Mouse (Mus musculus): ENCODE results near the gene Gpr179. TPM values are rescaled to one million over a fixed set of nuclear protein-coding genes. Genes with fewer than 3 reads are reported as not detected.
A peak's percentile ranks its signal among the peaks of the same experiment; 100 is the strongest.
"Not testable (repeated sequence)": the region's sequence is repeated elsewhere in the genome, so short reads cannot be mapped to it uniquely, and the experiment has no call there.

The Gpr179 gene
- total RNA-seq, 2 experiments from 2014 or later, result 0.18 to 0.39 TPM

GRCm38 (mm10) chr11:97331231-97332190 lies 20.4 kb downstream of the Gpr179 start:
- intact Hi-C loops (cut with DNase I), result no loop called here

GRCm38 (mm10) chr11:97330315-97330714 lies 21.6 kb downstream of the Gpr179 start:
- DNase-seq (ENCODE audit: extremely low spot score in 1 of 2, low spot score in 2 of 2), result peak in 1 of 2 experiments; percentile 7
- intact Hi-C loops (cut with DNase I), result no loop called here

More at GRCm38 (mm10) chr11:97331231-97332190, 20.4 kb downstream of the Gpr179 start:
- DNase-seq (ENCODE audit: extremely low spot score in 1 of 2, low spot score in 2 of 2), result peak in 1 of 2 experiments; percentile 13

DNA sequence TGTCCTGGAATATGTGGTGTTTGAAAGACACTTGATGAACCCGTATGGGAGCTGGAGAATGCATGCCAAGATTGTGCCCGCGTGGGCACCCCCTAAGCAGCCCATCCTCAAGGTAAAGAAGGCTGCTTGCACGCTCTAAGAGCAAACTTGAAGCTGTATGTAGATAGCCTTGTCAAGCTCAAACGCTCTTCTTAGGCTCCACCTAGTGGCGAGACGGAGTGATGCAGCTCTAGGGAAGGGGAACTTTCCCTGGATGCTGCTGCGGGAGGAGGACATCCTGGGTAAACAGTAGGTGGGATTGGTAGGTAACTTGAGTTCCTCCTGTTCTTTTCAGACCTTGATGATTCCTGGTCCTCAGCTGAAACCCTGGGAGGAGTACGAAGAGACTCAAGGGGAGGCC lies 23.7 kb downstream of the Gpr179 start:
- intact Hi-C loops (cut with DNase I), result no loop called here
- peak; percentile 38 to 64 for DNase-seq (ENCODE audit: extremely low spot score in 1 of 2, low spot score in 2 of 2)

DNA sequence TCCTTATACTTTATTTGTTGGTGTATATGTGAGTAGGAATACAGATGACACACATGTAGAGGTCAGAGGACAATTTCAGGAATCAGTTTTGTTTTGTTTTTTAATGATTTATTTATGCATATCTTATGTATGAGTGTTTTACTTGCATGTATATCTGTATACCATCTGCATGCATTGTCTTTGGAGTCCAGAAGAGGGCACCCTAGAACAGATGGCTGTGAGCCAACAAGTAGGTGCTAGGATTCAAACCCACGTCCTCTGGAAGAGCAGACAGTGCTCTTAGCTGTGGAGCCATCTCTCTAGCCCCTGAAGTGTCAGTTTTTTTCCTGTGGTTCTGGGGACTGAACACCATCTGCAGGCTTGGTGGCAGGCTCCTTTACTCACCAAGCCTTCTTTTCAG lies 26.7 kb downstream of the Gpr179 start:
- intact Hi-C loops (cut with DNase I), result no loop called here
- DNase-seq (ENCODE audit: extremely low spot score in 1 of 2, low spot score in 2 of 2), result no peak

- DNase-seq (ENCODE audit: extremely low spot score in 1 of 2, low spot score in 2 of 2); intact Hi-C loops (cut with DNase I): not testable (repeated sequence)
Measured at GRCm38 (mm10) chr11:97321894-97322600, 29.8 kb downstream of the Gpr179 start.

DNA sequence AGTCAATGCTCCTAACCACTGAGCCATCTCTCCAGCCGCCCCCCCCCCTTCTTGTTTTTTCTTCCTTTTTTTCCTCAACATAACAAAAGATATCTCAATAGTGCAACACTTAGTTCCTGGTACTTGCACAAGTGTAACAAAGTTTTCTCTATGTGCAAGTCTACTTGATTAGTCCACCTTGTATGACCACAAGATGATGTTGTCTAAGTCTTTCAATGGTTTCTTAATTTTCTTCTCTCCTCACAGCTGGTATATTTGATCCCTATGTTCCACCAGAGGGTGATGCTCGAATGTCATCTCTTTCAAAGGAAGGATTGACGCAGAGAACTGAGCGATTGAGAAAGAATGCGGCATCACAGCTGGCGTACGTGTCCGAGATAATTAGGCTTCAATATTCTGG lies 30.7 kb downstream of the Gpr179 start:
- DNase-seq (ENCODE audit: extremely low spot score in 1 of 2, low spot score in 2 of 2), result no peak
- intact Hi-C loops (cut with DNase I), result no loop called here

DNA sequence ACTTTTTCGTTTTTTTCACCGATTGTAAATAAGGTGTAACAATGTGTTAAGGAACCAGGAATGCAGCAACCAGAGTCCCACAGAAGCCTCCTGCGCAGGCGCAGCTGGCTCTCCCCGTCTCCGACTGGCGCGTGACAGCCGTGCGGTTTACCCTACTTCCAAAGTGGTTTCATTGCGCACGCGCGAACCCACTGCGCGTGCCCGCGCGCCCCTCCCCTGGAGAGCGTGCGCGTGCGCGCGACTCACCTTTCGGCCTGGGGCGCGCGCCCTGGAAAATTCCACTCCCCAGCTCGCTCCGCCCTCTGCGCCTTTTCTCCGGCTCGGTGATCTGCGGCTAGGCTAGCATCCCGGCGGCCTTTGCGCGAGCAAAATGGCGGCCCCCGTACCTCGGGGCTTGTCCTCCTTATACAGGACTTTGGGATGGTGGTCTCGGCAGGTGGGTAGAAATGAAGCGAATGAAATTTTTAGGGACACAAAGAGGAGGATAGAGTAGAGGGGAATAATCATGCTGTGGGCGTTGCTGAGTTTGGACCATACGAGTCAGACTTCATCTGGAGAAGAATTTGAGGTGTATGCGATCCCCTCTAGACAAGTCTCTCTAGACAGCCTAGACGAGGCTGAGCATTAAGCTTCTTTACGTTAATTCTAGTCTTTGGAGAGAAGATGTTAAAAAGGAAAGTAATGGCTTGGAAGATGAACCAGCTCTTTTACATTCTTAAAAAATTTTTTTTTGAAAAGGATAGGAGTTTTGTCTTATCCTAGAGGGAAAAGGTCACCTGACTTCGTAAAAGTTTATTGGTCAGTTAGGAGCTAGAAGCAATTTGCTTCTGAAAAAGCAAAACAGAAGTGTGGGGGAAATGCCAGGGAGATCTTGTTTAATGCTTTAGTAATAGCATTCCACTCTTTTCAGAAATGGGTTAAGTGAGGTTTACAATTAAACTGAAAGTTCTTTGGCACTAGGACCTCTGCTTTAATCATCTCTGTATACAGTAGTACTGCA lies 36.1 kb downstream of the Gpr179 start, which contains the start of gene Mrpl45:
Mrpl45 (plus strand) TSS at position 213 of the 1,000 bp plus-strand sequence.
- peak; percentile 97 to 98 for DNase-seq (ENCODE audit: extremely low spot score in 1 of 2, low spot score in 2 of 2)
- intact Hi-C loops (cut with DNase I), result loop anchor here (5.0 kb wide), 1 partner anchor 34 kb away; the partner anchor contains the start of gene Npepps

- DNase-seq (ENCODE audit: extremely low spot score in 1 of 2, low spot score in 2 of 2), result no peak
- intact Hi-C loops (cut with DNase I), result loop anchor here (5.0 kb wide), 2 partner anchors 33 to 113 kb away; partner anchors contain the start of gene Npepps
Measured at GRCm38 (mm10) chr11:97314751-97315503, 37.0 kb downstream of the Gpr179 start.

- intact Hi-C loops (cut with DNase I), result loop anchor here (5.0 kb wide), 1 partner anchor 112 kb away; no protein-coding TSS in a partner anchor
- no peak for DNase-seq (ENCODE audit: extremely low spot score in 1 of 2, low spot score in 2 of 2)
Measured at GRCm38 (mm10) chr11:97314110-97314509, 37.8 kb downstream of the Gpr179 start.

GRCm38 (mm10) chr11:97312871-97313270 lies 39.0 kb downstream of the Gpr179 start:
- DNase-seq (ENCODE audit: extremely low spot score in 1 of 2, low spot score in 2 of 2), result not testable (repeated sequence)
- intact Hi-C loops (cut with DNase I), result loop anchor here (5.0 kb wide), 1 partner anchor 111 kb away; no protein-coding TSS in a partner anchor

GRCm38 (mm10) chr11:97310895-97311631 lies 40.8 kb downstream of the Gpr179 start:
- intact Hi-C loops (cut with DNase I), result loop anchor here (5.0 kb wide), 1 partner anchor 109 kb away; no protein-coding TSS in a partner anchor
- no peak for DNase-seq (ENCODE audit: extremely low spot score in 1 of 2, low spot score in 2 of 2)

DNA sequence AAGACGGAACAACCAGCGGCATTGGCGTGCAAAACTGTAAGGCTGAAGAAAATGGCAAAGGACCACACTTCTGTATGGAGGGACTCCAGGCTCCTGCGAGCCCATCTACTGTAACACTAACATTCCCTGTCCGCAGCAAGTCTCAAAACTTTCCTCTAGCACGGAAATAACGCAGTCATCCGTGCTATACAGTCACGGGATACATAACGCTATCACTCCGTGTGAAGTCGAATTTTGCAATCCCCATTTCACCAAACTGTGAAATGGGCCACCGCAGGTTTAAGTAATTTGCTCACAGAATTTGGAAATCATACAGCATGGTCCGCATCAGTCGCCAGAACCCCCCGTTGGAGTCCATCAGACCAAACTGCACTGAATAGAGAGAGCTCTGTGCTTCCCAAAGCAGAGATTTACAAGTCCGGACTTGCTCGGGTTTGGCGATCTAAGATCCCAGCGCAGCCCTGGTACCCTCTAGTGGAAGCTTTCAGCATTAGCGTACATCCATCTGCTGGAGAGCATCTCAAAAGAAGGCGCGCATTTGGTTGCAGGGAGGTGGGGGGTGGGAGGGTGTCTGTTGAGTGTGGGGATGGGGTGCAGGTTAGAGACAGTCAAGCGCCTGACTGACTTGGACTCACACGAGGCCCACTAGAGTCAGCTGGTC lies 41.8 kb downstream of the Gpr179 start:
- intact Hi-C loops (cut with DNase I), result loop anchor here (5.0 kb wide), 1 partner anchor 108 kb away; no protein-coding TSS in a partner anchor
- peak; percentile 62 to 79 for DNase-seq (ENCODE audit: extremely low spot score in 1 of 2, low spot score in 2 of 2)

DNA sequence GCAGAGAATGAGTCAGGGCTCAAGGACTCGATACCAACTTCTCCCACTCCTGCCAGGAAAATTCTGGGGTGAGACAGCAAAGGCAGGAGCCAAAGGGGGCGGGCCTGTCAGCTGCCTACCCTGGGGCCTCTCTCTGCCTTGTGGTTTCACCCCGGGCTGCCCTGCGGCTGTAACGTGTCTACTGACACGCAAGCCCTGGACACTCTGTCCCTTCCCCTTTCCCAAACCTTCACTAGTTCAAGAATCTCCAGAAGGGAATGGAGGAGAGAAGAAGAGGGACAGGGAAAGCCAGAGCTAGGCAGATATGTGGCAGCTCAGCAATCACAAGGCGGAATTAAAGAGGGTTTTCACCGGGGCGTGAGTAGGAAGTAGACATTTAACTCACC lies 42.4 kb downstream of the Gpr179 start:
- DNase-seq (ENCODE audit: extremely low spot score in 1 of 2, low spot score in 2 of 2), result peak in 1 of 2 experiments; percentile 57
- intact Hi-C loops (cut with DNase I), result no loop called here

- intact Hi-C loops (cut with DNase I), result no loop called here
- no peak for DNase-seq (ENCODE audit: extremely low spot score in 1 of 2, low spot score in 2 of 2)
Measured at GRCm38 (mm10) chr11:97308806-97309450, 42.9 kb downstream of the Gpr179 start.

- intact Hi-C loops (cut with DNase I), result no loop called here
- DNase-seq (ENCODE audit: extremely low spot score in 1 of 2, low spot score in 2 of 2), result no peak
Measured at GRCm38 (mm10) chr11:97307294-97308069, 44.4 kb downstream of the Gpr179 start.

Data from left cerebral cortex, postnatal 10 days (tissue).